Mouse (Mus musculus): ENCODE data around the gene Camkk2.

- TF ChIP-seq CTCF (conservative IDR thresholded peaks at IDR 0.05; ENCODE audit: low read length) (no peak), POU5F1 (IDR thresholded peaks at IDR 0.05; ENCODE audit: borderline replicate concordance, low read length) (no peak), NANOG (IDR thresholded peaks at IDR 0.05; ENCODE audit: borderline replicate concordance, low read length) (no peak)
These were observed 7.0 kb upstream of the Camkk2 start for GRCm38 (mm10) chr5:122786035-122786819.

Data from E14TG2a.4 (cell line).